Mouse (Mus musculus): Measurements from ENCODE around the gene Slc9a2. TPM values are rescaled to one million over a fixed set of nuclear protein-coding genes. Genes with fewer than 3 reads are reported as not detected.
"Not testable (repeated sequence)": the region's sequence is repeated elsewhere in the genome, so short reads cannot be mapped to it uniquely, and the experiment has no call there.

The Slc9a2 gene
- polyA plus RNA-seq, 1 experiment from 2014 or later = not detected

GRCm38 (mm10) chr1:40667442-40667841 is 12.9 kb upstream of the Slc9a2 start:
- H3K4me2 ChIP-seq; H3K4me1 ChIP-seq (replicated peaks); H3K27ac ChIP-seq; ATAC-seq (ENCODE audit: low FRiP score); H3K27me3 ChIP-seq; H3K9me3 ChIP-seq; H3K4me3 ChIP-seq; H3K9ac ChIP-seq; H3K36me3 ChIP-seq: not testable (repeated sequence)
- 16% methylated on average over 3 of the region's 3 CpGs for whole genome bisulfite sequencing

GRCm38 (mm10) chr1:40670025-40670424 is 10.3 kb upstream of the Slc9a2 start:
- Histone ChIP-seq H3K4me1 (replicated peaks) (no peaks in the 10 kb centered on the region), H3K27me3 (0 out of 2 replicates have a peak, but pooled peaks cover 2% of the 10 kb centered on the region), H3K4me3 (no peak overlapping the region), H3K9me3 (no peaks in the 10 kb centered on the region), H3K9ac (no peak overlapping the region), H3K27ac (no peak overlapping the region), H3K4me2 (no peak overlapping the region), H3K36me3 (no peaks in the 10 kb centered on the region)
- ATAC-seq (ENCODE audit: low FRiP score) = no peak
- 85% methylated on average over 3 of the region's 3 CpGs for WGBS

GRCm38 (mm10) chr1:40671490-40671889 is 8.9 kb upstream of the Slc9a2 start:
- no peaks in the 10 kb centered on the region for H3K27me3 ChIP-seq
- H3K9me3 ChIP-seq = no peaks in the 10 kb centered on the region
- no peak overlapping the region for H3K27ac ChIP-seq
- no peaks in the 10 kb centered on the region for H3K36me3 ChIP-seq
- H3K9ac ChIP-seq = no peak overlapping the region
- ATAC-seq (ENCODE audit: low FRiP score) = no peak
- H3K4me2 ChIP-seq = no peak overlapping the region
- WGBS = 98% methylated on average over 4 of the region's 4 CpGs
- no peak overlapping the region for H3K4me3 ChIP-seq
- no peaks in the 10 kb centered on the region for H3K4me1 ChIP-seq (replicated peaks)

- no peak overlapping the region for H3K9ac ChIP-seq
- no peak overlapping the region for H3K27ac ChIP-seq
- H3K4me2 ChIP-seq = no peak overlapping the region
- H3K27me3 ChIP-seq = peaks cover 50% of the 10 kb centered on the region
- H3K9me3 ChIP-seq = no peaks in the 10 kb centered on the region
- no peak overlapping the region for H3K4me3 ChIP-seq
- ATAC-seq (ENCODE audit: low FRiP score) = no peak
- peaks cover 21% of the 10 kb centered on the region for H3K4me1 ChIP-seq (replicated peaks)
- H3K36me3 ChIP-seq = no peaks in the 10 kb centered on the region
- WGBS = 42% methylated on average over 5 of the region's 5 CpGs
Observed at GRCm38 (mm10) chr1:40677306-40677705, 3.1 kb upstream of the Slc9a2 start.

GRCm38 (mm10) chr1:40680868-40681698 is 709 bp downstream of the Slc9a2 start:
- Histone ChIP-seq H3K9me3 (no peaks in the 10 kb centered on the region), H3K27me3 (peaks cover 69% of the 10 kb centered on the region), H3K27ac (no peak overlapping the region), H3K9ac (peak overlapping the region; percentile 71), H3K4me1 (replicated peaks) (peaks cover 22% of the 10 kb centered on the region), H3K4me3 (peak overlapping the region; percentile 65), H3K4me2 (peak overlapping the region; percentile 99), H3K36me3 (no peaks in the 10 kb centered on the region)
- under 1% methylated on average over 59 of the region's 90 CpGs for WGBS
- ATAC-seq (ENCODE audit: low FRiP score) = peak; percentile 84

- Histone ChIP-seq H3K9me3 (no peaks in the 10 kb centered on the region), H3K4me3 (peak overlapping the region; percentile 65), H3K27ac (no peak overlapping the region), H3K4me2 (peak overlapping the region; percentile 99), H3K27me3 (peaks cover 69% of the 10 kb centered on the region), H3K9ac (peak overlapping the region; percentile 71), H3K36me3 (no peaks in the 10 kb centered on the region), H3K4me1 (replicated peaks) (peaks cover 22% of the 10 kb centered on the region)
- WGBS = 4% methylated on average over 40 of the region's 44 CpGs
- ATAC-seq (ENCODE audit: low FRiP score) = peak; percentile 59
Observed at GRCm38 (mm10) chr1:40681699-40682510, 1.5 kb downstream of the Slc9a2 start.

GRCm38 (mm10) chr1:40694296-40694695 is 13.9 kb downstream of the Slc9a2 start:
- no peaks in the 10 kb centered on the region for H3K36me3 ChIP-seq
- WGBS = 83% methylated on average over 13 of the region's 13 CpGs
- no peaks in the 10 kb centered on the region for H3K27me3 ChIP-seq
- no peaks in the 10 kb centered on the region for H3K4me1 ChIP-seq (replicated peaks)
- H3K4me2 ChIP-seq = no peak overlapping the region
- H3K9ac ChIP-seq = no peak overlapping the region
- ATAC-seq (ENCODE audit: low FRiP score) = no peak
- H3K9me3 ChIP-seq = no peaks in the 10 kb centered on the region
- no peak overlapping the region for H3K4me3 ChIP-seq
- no peak overlapping the region for H3K27ac ChIP-seq

- no peaks in the 10 kb centered on the region for H3K27me3 ChIP-seq
- H3K4me3 ChIP-seq = no peak overlapping the region
- no peak overlapping the region for H3K9ac ChIP-seq
- H3K27ac ChIP-seq = no peak overlapping the region
- H3K4me2 ChIP-seq = no peak overlapping the region
- no peaks in the 10 kb centered on the region for H3K36me3 ChIP-seq
- 91% methylated on average over 3 of the region's 3 CpGs for WGBS
- H3K9me3 ChIP-seq = no peaks in the 10 kb centered on the region
- no peaks in the 10 kb centered on the region for H3K4me1 ChIP-seq (replicated peaks)
- no peak for ATAC-seq (ENCODE audit: low FRiP score)
Observed at GRCm38 (mm10) chr1:40696436-40696835, 16.1 kb downstream of the Slc9a2 start.

- H3K27me3 ChIP-seq = no peaks in the 10 kb centered on the region
- H3K27ac ChIP-seq = no peak overlapping the region
- H3K4me1 ChIP-seq (replicated peaks) = no peaks in the 10 kb centered on the region
- 93% methylated on average over 4 of the region's 4 CpGs for WGBS
- H3K36me3 ChIP-seq = no peaks in the 10 kb centered on the region
- no peak overlapping the region for H3K4me3 ChIP-seq
- ATAC-seq (ENCODE audit: low FRiP score) = no peak
- no peak overlapping the region for H3K4me2 ChIP-seq
- H3K9me3 ChIP-seq = no peaks in the 10 kb centered on the region
- no peak overlapping the region for H3K9ac ChIP-seq
Observed at GRCm38 (mm10) chr1:40705099-40705498, 24.7 kb downstream of the Slc9a2 start.

GRCm38 (mm10) chr1:40714950-40715349 is 34.6 kb downstream of the Slc9a2 start:
- no peaks in the 10 kb centered on the region for H3K4me1 ChIP-seq (replicated peaks)
- 84% methylated on average over 9 of the region's 9 CpGs for WGBS
- no peak overlapping the region for H3K4me3 ChIP-seq
- H3K9ac ChIP-seq = no peak overlapping the region
- ATAC-seq (ENCODE audit: low FRiP score) = no peak
- H3K9me3 ChIP-seq = no peaks in the 10 kb centered on the region
- H3K4me2 ChIP-seq = no peak overlapping the region
- H3K27ac ChIP-seq = no peak overlapping the region
- no peaks in the 10 kb centered on the region for H3K36me3 ChIP-seq
- H3K27me3 ChIP-seq = no peaks in the 10 kb centered on the region

GRCm38 (mm10) chr1:40726051-40726450 is 45.7 kb downstream of the Slc9a2 start:
- Histone ChIP-seq H3K27ac (no peak overlapping the region), H3K4me3 (no peak overlapping the region), H3K4me2 (no peak overlapping the region), H3K36me3 (no peaks in the 10 kb centered on the region), H3K9me3 (no peaks in the 10 kb centered on the region), H3K4me1 (replicated peaks) (no peaks in the 10 kb centered on the region), H3K9ac (no peak overlapping the region), H3K27me3 (no peaks in the 10 kb centered on the region)
- ATAC-seq (ENCODE audit: low FRiP score) = no peak
- WGBS = 90% methylated on average over 10 of the region's 10 CpGs

- H3K27ac ChIP-seq = no peak overlapping the region
- no peak overlapping the region for H3K4me3 ChIP-seq
- H3K27me3 ChIP-seq = no peaks in the 10 kb centered on the region
- no peak overlapping the region for H3K9ac ChIP-seq
- no peak for ATAC-seq (ENCODE audit: low FRiP score)
- no peaks in the 10 kb centered on the region for H3K9me3 ChIP-seq
- no peaks in the 10 kb centered on the region for H3K4me1 ChIP-seq (replicated peaks)
- no peak overlapping the region for H3K4me2 ChIP-seq
- no peaks in the 10 kb centered on the region for H3K36me3 ChIP-seq
- WGBS = 86% methylated on average over 7 of the region's 7 CpGs
Observed at GRCm38 (mm10) chr1:40727404-40727803, 47.0 kb downstream of the Slc9a2 start.
